Mouse (Mus musculus): ENCODE data around the gene Tmc8. TPM values are rescaled to one million over a fixed set of nuclear protein-coding genes. Genes with fewer than 3 reads are reported as not detected.
"Not testable (repeated sequence)": the region's sequence is repeated elsewhere in the genome, so short reads cannot be mapped to it uniquely, and the experiment has no call there.

Gene Tmc8
- polyA plus RNA-seq, 1 experiment from 2014 or later = 5.4 TPM

DNA sequence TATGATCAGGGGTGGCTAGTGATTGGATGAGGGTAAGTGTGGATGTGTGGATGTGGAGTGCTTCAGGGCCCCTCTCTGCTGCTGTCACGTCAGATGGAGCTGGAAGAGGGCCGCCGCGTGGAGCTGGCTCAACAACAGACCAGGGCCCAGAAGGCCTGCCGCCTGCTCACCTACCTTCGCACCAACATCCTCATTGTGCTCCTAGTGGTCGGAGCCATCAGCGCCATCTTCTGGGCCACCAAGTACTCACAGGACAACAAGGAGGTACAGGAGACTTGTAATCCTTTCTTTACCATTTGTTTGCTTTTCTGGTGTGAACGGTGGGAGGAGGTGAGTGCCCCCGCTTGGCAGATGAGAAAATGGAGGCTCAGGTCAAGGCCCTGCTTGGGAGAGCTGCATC lies 4.4 kb downstream of the Tmc8 start:
- Histone ChIP-seq H3K9ac (no peak overlapping the region), H3K36me3 (no peaks in the 10 kb centered on the region), H3K4me3 (replicated peaks) (no peak overlapping the region), H3K9me3 (no peaks in the 10 kb centered on the region), H3K4me2 (no peak overlapping the region), H3K27ac (no peak overlapping the region), H3K4me1 (peaks cover 37% of the 10 kb centered on the region), H3K27me3 (replicated peaks) (no peaks in the 10 kb centered on the region)
- ATAC-seq (ENCODE audit: insufficient read depth, low FRiP score, low read depth) = no peak
- 19% methylated on average over 10 of the region's 10 CpGs for WGBS

DNA sequence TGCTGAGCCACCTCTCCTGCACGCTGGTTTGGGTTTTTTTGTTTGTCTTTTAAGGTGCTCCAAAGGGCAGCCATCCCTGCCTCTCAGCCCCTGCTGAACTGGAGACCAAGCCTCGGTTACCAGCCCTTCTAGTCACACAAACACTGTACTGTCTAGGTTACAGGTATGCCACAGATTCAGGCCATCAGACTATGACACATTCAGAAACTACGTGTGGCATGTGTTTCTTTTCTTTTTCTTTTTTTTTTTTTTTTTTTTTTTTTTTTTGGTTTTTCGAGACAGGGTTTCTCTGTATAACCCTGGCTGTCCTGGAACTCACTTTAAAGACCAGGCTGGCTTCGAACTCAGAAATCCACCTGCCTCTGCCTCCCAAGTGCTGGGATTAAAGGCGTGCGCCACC lies 6.6 kb downstream of the Tmc8 start:
- H3K36me3 ChIP-seq; H3K27ac ChIP-seq; ATAC-seq (ENCODE audit: insufficient read depth, low FRiP score, low read depth); H3K4me2 ChIP-seq; H3K9ac ChIP-seq; H3K4me3 ChIP-seq (replicated peaks); H3K27me3 ChIP-seq (replicated peaks); H3K9me3 ChIP-seq: not testable (repeated sequence)
- 80% methylated on average over 6 of the region's 7 CpGs for WGBS
- H3K4me1 ChIP-seq = peaks cover 31% of the 10 kb centered on the region

DNA sequence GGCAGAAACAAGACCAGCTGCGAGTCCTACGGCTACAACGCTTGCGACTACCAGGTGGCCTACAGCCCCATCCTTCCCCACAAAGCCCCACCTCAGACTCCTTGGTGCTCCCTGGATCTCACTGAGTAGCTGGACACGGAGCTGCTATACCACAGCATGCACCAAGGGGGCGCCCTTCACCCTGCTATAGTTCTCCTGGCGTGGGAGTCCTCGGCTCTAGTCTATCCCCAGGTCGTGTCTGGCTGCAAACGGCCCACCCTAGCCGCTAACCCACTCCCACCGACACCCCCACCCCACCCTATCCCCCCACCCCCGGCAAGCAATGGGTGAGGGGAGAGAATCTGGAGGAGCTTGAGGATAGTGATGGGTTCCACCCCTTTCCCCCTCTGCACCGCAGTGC lies 8.4 kb downstream of the Tmc8 start:
- H3K27me3 ChIP-seq (replicated peaks) = no peaks in the 10 kb centered on the region
- H3K4me1 ChIP-seq = peaks cover 32% of the 10 kb centered on the region
- WGBS = 6% methylated on average over 14 of the region's 14 CpGs
- no peak overlapping the region for H3K9ac ChIP-seq
- peak overlapping the region; percentile 53 for H3K4me2 ChIP-seq
- ATAC-seq (ENCODE audit: insufficient read depth, low FRiP score, low read depth) = peak; percentile 20
- H3K4me3 ChIP-seq (replicated peaks) = peak overlapping the region; percentile 22
- H3K9me3 ChIP-seq = no peaks in the 10 kb centered on the region
- peak overlapping the region; percentile 65; the same call in 1 of the 2 replicates for H3K27ac ChIP-seq
- no peaks in the 10 kb centered on the region for H3K36me3 ChIP-seq

DNA sequence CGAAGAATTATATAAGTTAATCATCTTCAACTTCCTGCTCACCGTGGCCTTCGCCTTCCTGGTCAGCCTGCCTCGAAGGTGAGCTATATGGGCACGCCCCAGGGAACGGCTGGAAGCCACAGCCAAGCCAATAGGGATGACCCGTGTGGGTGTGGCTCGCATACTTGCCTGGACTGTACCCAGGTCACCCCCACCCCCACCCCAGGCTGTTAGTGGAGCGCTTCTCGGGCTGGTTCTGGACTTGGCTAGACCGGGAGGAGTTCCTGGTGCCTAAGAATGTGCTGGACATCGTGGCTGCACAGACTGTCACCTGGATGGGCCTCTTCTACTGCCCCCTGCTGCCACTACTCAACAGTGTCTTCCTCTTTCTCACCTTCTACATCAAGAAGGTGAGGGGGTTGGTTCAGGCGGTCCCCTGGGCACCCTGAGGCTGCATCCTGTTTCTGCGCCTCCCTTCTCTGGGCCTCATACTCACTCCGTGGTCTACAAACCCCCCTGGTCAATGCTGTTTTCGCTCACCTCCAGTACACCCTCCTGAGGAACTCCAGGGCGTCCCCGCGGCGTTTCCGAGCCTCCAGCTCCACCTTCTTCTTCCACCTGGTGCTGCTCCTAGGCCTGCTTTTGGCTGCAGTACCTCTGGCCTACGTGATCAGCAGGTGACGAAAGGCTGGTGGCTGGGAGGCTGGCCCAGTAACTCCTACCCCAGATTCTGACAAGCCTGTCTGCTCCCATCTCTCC lies 9.0 kb downstream of the Tmc8 start:
- Histone ChIP-seq H3K9me3 (no peaks in the 10 kb centered on the region), H3K4me1 (peaks cover 32% of the 10 kb centered on the region), H3K27me3 (replicated peaks) (no peaks in the 10 kb centered on the region), H3K27ac (peak overlapping the region; percentile 65; the same call in 1 of the 2 replicates), H3K4me2 (peak overlapping the region; percentile 53), H3K9ac (no peak overlapping the region), H3K36me3 (no peaks in the 10 kb centered on the region), H3K4me3 (replicated peaks) (peak overlapping the region; percentile 22)
- peak; percentile 73 for ATAC-seq (ENCODE audit: insufficient read depth, low FRiP score, low read depth)
- WGBS = 33% methylated on average over 23 of the region's 23 CpGs

DNA sequence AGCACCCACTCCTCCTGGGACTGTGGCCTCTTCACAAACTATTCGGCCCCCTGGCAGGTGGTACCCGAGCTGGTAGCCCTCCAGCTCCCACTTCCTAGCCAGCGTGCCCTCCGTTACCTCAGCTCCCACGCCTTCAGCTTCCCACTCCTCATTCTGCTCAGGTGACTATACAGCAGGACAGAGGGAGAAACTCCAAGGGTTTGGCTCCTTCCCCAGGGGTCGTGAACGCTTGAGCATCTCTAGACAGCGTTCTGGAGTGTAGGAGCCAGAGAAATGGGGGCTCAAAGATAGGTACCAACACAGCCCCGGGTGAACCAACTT lies 9.5 kb downstream of the Tmc8 start:
- Histone ChIP-seq H3K36me3 (no peaks in the 10 kb centered on the region), H3K9ac (no peak overlapping the region), H3K4me3 (replicated peaks) (peak overlapping the region; percentile 22; the same call in 1 of the 2 replicates), H3K9me3 (no peaks in the 10 kb centered on the region), H3K27me3 (replicated peaks) (no peaks in the 10 kb centered on the region), H3K4me2 (peak overlapping the region; percentile 53), H3K27ac (peak overlapping the region; percentile 33; the same call in 1 of the 2 replicates), H3K4me1 (peaks cover 29% of the 10 kb centered on the region)
- no peak for ATAC-seq (ENCODE audit: insufficient read depth, low FRiP score, low read depth)
- 89% methylated on average over 9 of the region's 9 CpGs for WGBS

DNA sequence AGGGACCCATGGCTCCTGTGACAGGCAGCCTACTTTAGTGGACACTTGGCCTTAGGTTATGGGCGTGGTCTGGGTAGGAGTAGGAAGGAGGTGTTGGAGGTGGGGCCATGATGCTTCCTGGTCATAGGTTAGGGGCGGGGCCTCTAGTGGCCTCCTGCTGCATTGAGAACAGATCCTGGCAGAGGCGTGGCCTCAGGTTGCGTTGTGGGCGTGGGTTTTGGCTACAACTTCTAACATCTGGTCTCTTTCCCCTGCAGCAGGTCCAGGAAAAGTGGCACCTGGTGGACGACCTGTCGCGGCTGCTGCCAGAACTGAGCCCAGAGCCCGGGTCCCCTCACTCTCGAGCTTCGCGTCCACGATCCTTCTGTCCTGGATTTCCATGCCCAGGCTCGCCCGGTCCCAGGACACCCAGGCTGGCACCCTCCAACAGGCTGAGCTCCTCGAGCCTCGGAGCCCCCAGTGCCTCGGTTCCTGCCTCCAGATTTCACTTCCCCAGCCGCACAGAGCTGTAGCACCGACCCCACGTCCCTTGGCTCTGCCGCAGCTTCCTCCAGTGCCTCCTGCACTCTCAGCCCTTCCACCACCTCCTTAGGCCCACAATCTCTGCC lies 10.5 kb downstream of the Tmc8 start:
- ATAC-seq (ENCODE audit: insufficient read depth, low FRiP score, low read depth) = peak; percentile 81
- Histone ChIP-seq H3K9ac (peak overlapping the region; percentile 2; the same call in 1 of the 2 replicates), H3K4me2 (peak overlapping the region; percentile 49), H3K4me3 (replicated peaks) (peak overlapping the region; percentile 32), H3K4me1 (peaks cover 31% of the 10 kb centered on the region), H3K36me3 (no peaks in the 10 kb centered on the region), H3K9me3 (no peaks in the 10 kb centered on the region), H3K27ac (peak overlapping the region; percentile 84), H3K27me3 (replicated peaks) (no peaks in the 10 kb centered on the region)
- WGBS = 6% methylated on average over 22 of the region's 22 CpGs

DNA sequence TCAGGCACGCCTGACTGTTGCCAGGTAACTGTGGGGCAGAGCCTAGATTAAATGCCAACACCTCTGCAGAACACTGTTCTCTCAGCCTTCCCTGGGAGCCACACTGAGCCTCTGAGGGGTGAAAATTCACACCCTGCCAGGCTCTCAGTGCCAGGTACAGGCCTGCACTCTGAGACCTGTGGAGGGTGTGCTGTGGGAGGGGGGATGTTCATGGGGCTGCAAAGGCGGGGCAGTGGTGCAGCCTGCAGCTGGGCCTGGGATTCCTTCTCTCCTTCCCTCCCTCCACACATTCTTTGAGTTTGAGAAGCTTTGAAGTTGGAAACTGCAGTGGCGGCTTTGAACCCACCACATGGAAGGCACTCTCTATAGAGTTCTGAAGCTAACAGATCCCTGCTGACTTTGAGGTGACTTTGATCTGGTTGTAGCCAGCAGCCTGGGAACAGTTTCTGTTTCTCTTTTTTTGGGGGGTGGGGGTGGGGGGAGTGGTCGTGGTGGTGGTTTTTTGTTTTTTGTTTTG lies 12.2 kb downstream of the Tmc8 start:
- no peaks in the 10 kb centered on the region for H3K9me3 ChIP-seq
- H3K27me3 ChIP-seq (replicated peaks) = no peaks in the 10 kb centered on the region
- ATAC-seq (ENCODE audit: insufficient read depth, low FRiP score, low read depth) = no peak
- no peaks in the 10 kb centered on the region for H3K36me3 ChIP-seq
- WGBS = 65% methylated on average over 4 of the region's 4 CpGs
- no peak overlapping the region for H3K27ac ChIP-seq
- H3K4me1 ChIP-seq = peaks cover 37% of the 10 kb centered on the region
- no peak overlapping the region for H3K9ac ChIP-seq
- H3K4me3 ChIP-seq (replicated peaks) = no peak overlapping the region
- no peak overlapping the region for H3K4me2 ChIP-seq

DNA sequence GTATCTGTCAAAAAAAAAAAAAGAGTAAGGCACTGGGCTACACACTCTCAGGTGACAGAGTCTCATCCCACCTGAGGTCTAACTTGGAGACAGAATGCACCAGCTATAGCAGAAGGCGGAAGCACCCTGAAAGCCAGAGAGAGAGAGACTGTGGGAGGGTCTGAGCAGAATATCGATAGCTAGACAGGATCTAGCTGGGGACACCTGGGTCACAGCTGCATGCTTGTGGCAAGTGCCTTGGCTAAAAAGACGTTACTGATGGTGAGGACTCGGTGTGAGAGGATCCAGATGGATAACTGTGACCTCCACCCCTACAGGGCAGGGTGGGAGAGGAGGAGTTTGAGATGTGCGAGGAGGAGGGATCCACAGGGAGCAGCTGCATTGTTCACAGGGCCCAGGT lies 15.1 kb downstream of the Tmc8 start:
- Histone ChIP-seq H3K4me1 (peaks cover 19% of the 10 kb centered on the region), H3K36me3 (no peaks in the 10 kb centered on the region), H3K9me3 (no peaks in the 10 kb centered on the region), H3K9ac (no peak overlapping the region), H3K4me3 (replicated peaks) (no peak overlapping the region), H3K27ac (no peak overlapping the region), H3K27me3 (replicated peaks) (no peaks in the 10 kb centered on the region), H3K4me2 (no peak overlapping the region)
- no peak for ATAC-seq (ENCODE audit: insufficient read depth, low FRiP score, low read depth)
- WGBS = 32% methylated on average over 5 of the region's 5 CpGs

DNA sequence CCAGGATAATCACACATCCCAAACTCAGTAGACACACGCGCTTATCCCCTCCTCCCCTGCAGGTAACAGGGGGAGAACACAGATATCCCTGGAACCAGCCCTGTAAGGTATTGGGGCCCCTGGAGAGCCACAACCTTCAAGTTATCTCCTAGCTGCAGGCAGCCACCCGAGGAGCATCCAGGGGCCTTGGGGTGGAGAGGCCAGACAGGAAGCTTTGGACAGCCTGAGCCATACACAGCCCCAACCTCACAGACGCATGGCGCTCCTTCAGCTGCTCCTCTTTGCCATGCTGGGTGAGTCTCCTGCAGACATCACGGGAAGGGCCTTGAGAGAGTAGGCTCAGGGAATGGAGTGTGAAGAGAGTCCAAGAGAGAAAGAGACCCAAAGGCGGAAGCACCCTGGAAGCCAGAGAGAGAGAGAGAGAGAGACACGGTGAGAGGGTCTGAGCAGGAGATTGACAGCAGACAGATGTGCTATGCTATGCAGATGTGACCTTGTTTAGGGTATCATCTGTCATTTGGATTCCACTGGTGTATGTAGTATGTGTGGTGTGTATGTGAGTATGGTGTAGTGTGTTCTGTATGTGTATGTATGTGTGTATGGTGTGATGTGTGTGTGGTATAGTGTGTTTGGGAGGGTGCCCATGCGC lies 15.8 kb downstream of the Tmc8 start, which contains the start of gene 6030468B19Rik:
Gene 6030468B19Rik (plus strand): TSS at position 150 of the 649 bp plus-strand sequence.
- Histone ChIP-seq H3K36me3 (no peaks in the 10 kb centered on the region), H3K27me3 (replicated peaks) (no peaks in the 10 kb centered on the region), H3K9me3 (no peaks in the 10 kb centered on the region), H3K27ac (no peak within 1 kb of the TSS), H3K4me1 (peaks cover 12% of the 10 kb centered on the region), H3K4me2 (no peak within 1 kb of the TSS), H3K4me3 (replicated peaks) (0 out of 2 replicates have a peak within 1 kb of the TSS, but pooled peaks have one; percentile 5), H3K9ac (no peak within 1 kb of the TSS)
- 45% methylated on average over 9 of the region's 9 CpGs for whole genome bisulfite sequencing
- peak; percentile 90 for ATAC-seq (ENCODE audit: insufficient read depth, low FRiP score, low read depth)

DNA sequence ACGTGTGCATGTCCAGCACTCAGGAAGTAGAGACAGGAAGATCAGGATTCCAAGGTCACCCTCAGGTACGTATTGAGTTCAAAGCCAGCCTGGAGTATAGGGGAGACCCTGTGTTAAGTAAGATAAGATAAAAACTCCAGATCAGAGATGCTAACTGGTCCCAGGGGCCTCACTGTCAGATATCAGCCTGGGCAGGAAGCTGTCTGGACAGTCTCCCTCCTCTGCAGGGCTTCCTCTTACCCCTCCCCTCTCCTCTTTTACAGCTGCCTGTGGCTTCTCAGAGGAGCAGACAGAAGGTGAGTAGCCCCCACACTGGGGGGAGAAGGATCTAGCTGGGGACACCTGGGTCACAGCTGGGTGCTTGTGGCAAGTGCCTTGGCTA lies 16.3 kb downstream of the Tmc8 start:
- no peaks in the 10 kb centered on the region for H3K27me3 ChIP-seq (replicated peaks)
- H3K27ac ChIP-seq = no peak overlapping the region
- peaks cover 11% of the 10 kb centered on the region for H3K4me1 ChIP-seq
- 0 out of 2 replicates have a peak overlapping the region, but pooled peaks have one; percentile 5 for H3K4me3 ChIP-seq (replicated peaks)
- no peaks in the 10 kb centered on the region for H3K9me3 ChIP-seq
- WGBS = 32% methylated on average over 2 of the region's 2 CpGs
- ATAC-seq (ENCODE audit: insufficient read depth, low FRiP score, low read depth) = peak; percentile 59; the same call in 1 of the 2 replicates
- H3K4me2 ChIP-seq = no peak overlapping the region
- H3K36me3 ChIP-seq = no peaks in the 10 kb centered on the region
- H3K9ac ChIP-seq = no peak overlapping the region

DNA sequence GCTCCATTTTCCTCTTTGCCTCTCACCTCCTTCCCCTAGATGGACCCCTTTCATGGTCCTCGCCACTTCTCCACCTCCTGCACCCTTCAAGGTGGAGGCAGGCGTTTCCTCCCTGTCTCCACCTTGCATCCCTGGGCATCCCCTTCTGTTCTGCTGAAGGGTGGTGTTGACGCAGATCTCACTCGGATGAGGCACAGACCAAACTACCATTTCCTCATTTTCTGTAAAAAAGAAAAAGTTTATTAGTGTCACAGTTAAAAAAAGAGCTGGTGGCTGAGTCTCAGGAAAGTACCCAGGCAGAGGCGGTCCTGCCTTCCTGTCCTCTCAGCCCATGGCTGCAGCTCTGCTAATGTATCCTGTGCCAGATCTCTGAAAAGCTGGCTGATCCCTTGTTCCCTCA lies 17.3 kb downstream of the Tmc8 start:
- no peaks in the 10 kb centered on the region for H3K9me3 ChIP-seq
- no peak for ATAC-seq (ENCODE audit: insufficient read depth, low FRiP score, low read depth)
- no peak overlapping the region for H3K27ac ChIP-seq
- H3K9ac ChIP-seq = no peak overlapping the region
- H3K4me2 ChIP-seq = no peak overlapping the region
- no peaks in the 10 kb centered on the region for H3K27me3 ChIP-seq (replicated peaks)
- 60% methylated on average over 5 of the region's 5 CpGs for WGBS
- H3K4me3 ChIP-seq (replicated peaks) = no peak overlapping the region
- no peaks in the 10 kb centered on the region for H3K36me3 ChIP-seq
- peaks cover 8% of the 10 kb centered on the region for H3K4me1 ChIP-seq

DNA sequence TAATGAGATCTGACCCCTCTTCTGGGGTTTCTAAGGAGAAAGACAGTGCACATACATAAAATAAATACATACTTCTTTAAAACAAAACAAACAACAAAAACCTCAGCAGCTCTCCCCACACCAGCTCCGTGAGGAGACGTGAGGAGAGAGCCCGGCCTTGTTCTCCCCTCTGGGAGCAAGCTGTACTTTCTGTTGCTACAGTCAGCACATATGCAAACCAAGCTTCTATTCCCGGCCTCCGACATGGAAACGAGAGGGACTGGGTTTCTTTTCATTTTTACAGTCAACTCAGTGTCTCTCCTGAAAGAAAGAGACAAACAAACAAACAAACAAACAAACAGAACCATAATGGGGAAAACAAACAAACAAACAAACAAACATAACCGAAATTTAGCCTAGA lies 18.2 kb downstream of the Tmc8 start:
- ATAC-seq (ENCODE audit: insufficient read depth, low FRiP score, low read depth) = no peak
- Histone ChIP-seq H3K27me3 (replicated peaks) (no peaks in the 10 kb centered on the region), H3K9me3 (no peaks in the 10 kb centered on the region), H3K27ac (no peak overlapping the region), H3K36me3 (no peaks in the 10 kb centered on the region), H3K9ac (no peak overlapping the region), H3K4me2 (no peak overlapping the region), H3K4me1 (peaks cover 8% of the 10 kb centered on the region), H3K4me3 (replicated peaks) (no peak overlapping the region)
- 85% methylated on average over 7 of the region's 7 CpGs for WGBS

All from stomach, embryonic 15.5 days (tissue).